Mouse (Mus musculus): ENCODE measurements around the gene Pfas. TPM values are rescaled to one million over a fixed set of nuclear protein-coding genes. Genes with fewer than 3 reads are reported as not detected.

The Pfas gene
- polyA plus RNA-seq, 1 experiment, result 9.1 TPM

DNA sequence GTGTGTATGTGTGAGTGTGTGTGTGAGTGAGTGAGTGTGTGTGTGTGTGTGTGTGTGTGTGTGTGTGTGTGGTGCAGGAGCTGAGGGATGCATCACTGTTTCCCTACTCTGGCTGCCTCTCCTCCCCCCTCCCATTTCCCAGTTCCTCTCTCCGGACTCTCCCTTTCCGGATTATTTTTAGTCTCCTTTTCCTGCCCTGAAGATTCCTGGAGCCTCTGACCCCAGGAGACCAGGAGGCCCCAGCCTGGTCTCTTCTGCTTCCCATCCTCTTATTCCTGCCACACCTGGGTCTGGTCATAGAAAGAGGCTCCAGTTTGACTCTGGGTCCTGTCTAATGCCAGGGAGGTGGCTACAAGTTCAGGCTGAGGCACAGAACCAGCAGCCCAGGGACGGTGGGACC, 52.2 kb downstream of the Pfas start:
- H3K36me3 ChIP-seq (ENCODE audit: control insufficient read depth, insufficient read depth), result no peaks in the 10 kb centered on the region
- peak overlapping the region; percentile 18 for H3ac ChIP-seq (ENCODE audit: control insufficient read depth, insufficient read length)
- H3K27me3 ChIP-seq (ENCODE audit: control insufficient read depth, insufficient read depth, insufficient read length), result no peaks in the 10 kb centered on the region
- H3K79me2 ChIP-seq (ENCODE audit: control insufficient read depth, insufficient read depth), result no peaks in the 10 kb centered on the region
- no peak overlapping the region for H3K4me2 ChIP-seq (ENCODE audit: low read depth)
- no peak overlapping the region for H3K4me3 ChIP-seq
- TF ChIP-seq MYOD1 (IDR thresholded peaks at IDR 0.05; ENCODE audit: control insufficient read depth in 1 of 3, insufficient read length in 2 of 3, low read depth in 2 of 3), result no peak

DNA sequence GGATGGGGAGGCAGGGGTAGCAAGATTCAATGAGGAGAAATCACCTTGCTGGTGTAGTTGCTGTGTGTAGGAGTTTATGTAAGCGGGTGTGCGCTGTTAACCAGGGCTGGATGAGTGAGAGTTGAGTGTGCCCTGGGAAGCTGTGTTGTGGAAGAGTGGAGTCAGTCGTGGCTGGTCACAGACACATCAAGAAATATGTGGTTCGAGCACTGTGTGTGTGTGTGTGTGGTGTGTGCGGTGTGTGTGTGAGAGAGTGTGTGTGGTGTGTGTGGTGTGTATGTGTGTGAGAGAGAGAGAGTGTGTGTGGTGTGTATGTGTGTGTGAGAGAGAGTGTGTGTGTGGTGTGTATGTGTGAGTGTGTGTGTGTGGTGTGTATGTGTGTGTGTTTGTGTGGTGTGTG, 52.8 kb downstream of the Pfas start:
- TF ChIP-seq E2F4 (IDR thresholded peaks at IDR 0.05; ENCODE audit: insufficient read depth) (no peak), MYOD1 (IDR thresholded peaks at IDR 0.05; ENCODE audit: control insufficient read depth in 1 of 3, insufficient read length in 2 of 3, low read depth in 2 of 3) (no peak), TCF12 (IDR thresholded peaks at IDR 0.05; ENCODE audit: insufficient read depth, poor library complexity, severe bottlenecking) (no peak), USF1 (IDR thresholded peaks at IDR 0.05; ENCODE audit: low read depth) (no peak), MYOG (IDR thresholded peaks at IDR 0.05; ENCODE audit: control insufficient read depth in 1 of 3, insufficient read depth in 1 of 3, insufficient read length in 2 of 3, low read depth in 2 of 3) (no peak), POLR2AphosphoS2 (IDR thresholded peaks at IDR 0.05; ENCODE audit: insufficient read length, low read depth) (no peak), TCF3 (IDR thresholded peaks at IDR 0.05; ENCODE audit: insufficient read length, low read depth) (no peak), POLR2A (IDR thresholded peaks at IDR 0.05; ENCODE audit: insufficient read length, low read depth) (no peak), REST (IDR thresholded peaks at IDR 0.05; ENCODE audit: insufficient read depth, insufficient read length) (no peak), SRF (IDR thresholded peaks at IDR 0.05; ENCODE audit: control insufficient read depth, insufficient read length, low read depth) (no peak), MAX (IDR thresholded peaks at IDR 0.05; ENCODE audit: low read depth) (no peak), CEBPB (IDR thresholded peaks at IDR 0.05; ENCODE audit: insufficient read depth, poor library complexity, severe bottlenecking) (no peak)
- Histone ChIP-seq H3K36me3 (ENCODE audit: control insufficient read depth, insufficient read depth) (no peaks in the 10 kb centered on the region), H3K27me3 (ENCODE audit: control insufficient read depth, insufficient read depth, insufficient read length) (no peaks in the 10 kb centered on the region), H3K4me3 (no peak overlapping the region), H3ac (ENCODE audit: control insufficient read depth, insufficient read length) (peak overlapping the region; percentile 18), H3K79me2 (ENCODE audit: control insufficient read depth, insufficient read depth) (no peaks in the 10 kb centered on the region), H3K4me2 (ENCODE audit: low read depth) (no peak overlapping the region)

DNA sequence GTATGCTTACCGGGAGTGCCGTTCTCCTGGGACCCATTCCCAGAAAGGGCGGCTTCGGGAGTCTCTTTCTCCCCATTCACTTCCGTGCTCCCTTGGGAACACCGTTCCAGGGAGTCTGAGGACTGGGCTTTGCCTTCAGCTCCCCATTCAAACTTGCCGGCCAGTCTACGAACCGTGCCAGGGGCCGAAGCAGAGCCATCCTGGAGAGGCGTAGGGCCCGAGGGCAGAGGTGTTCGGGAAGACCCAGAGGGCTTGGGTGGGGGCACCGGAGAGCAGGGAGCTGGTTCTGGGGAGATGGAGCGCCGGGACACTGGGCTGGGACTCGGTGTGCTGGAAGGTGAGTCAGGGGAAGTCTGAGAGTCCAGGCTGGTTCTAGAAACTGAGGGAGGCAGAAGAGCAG, 53.9 kb downstream of the Pfas start:
- no peak overlapping the region for H3ac ChIP-seq (ENCODE audit: control insufficient read depth, insufficient read length)
- H3K4me2 ChIP-seq (ENCODE audit: low read depth), result peak overlapping the region; percentile 39
- H3K27me3 ChIP-seq (ENCODE audit: control insufficient read depth, insufficient read depth, insufficient read length), result no peaks in the 10 kb centered on the region
- TF ChIP-seq CEBPB (IDR thresholded peaks at IDR 0.05; ENCODE audit: insufficient read depth, poor library complexity, severe bottlenecking) (no peak), USF1 (IDR thresholded peaks at IDR 0.05; ENCODE audit: low read depth) (no peak), POLR2AphosphoS2 (IDR thresholded peaks at IDR 0.05; ENCODE audit: insufficient read length, low read depth) (no peak), E2F4 (IDR thresholded peaks at IDR 0.05; ENCODE audit: insufficient read depth) (no peak)
- peak overlapping the region; percentile 7 for H3K4me3 ChIP-seq
- no peaks in the 10 kb centered on the region for H3K79me2 ChIP-seq (ENCODE audit: control insufficient read depth, insufficient read depth)
- no peaks in the 10 kb centered on the region for H3K36me3 ChIP-seq (ENCODE audit: control insufficient read depth, insufficient read depth)

DNA sequence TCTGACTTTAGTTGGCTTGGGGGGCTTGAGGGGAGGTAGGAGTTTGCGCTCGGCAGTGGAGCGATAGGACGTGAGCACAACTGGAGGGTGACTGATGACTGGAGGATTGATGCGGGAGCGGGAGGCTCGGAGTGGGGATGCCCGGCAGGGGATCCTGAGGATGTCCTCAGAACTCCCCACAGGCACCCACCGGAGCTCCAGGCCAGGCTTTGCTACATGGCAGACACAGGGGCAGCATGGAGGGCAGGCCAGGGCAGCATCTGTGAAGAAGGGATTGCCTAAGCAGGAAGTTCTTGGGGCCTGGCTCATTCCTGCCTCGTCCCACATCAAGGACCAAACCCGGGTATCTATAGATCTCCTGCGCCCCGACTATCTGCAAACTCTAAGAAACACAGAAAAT, 54.4 kb downstream of the Pfas start:
- TF ChIP-seq POLR2A (IDR thresholded peaks at IDR 0.05; ENCODE audit: insufficient read length, low read depth) (no peak), TCF12 (IDR thresholded peaks at IDR 0.05; ENCODE audit: insufficient read depth, poor library complexity, severe bottlenecking) (no peak), CEBPB (IDR thresholded peaks at IDR 0.05; ENCODE audit: insufficient read depth, poor library complexity, severe bottlenecking) (no peak), SRF (IDR thresholded peaks at IDR 0.05; ENCODE audit: control insufficient read depth, insufficient read length, low read depth) (no peak), USF1 (IDR thresholded peaks at IDR 0.05; ENCODE audit: low read depth) (no peak), MYOG (IDR thresholded peaks at IDR 0.05; ENCODE audit: control insufficient read depth in 1 of 3, insufficient read depth in 1 of 3, insufficient read length in 2 of 3, low read depth in 2 of 3) (no peak), E2F4 (IDR thresholded peaks at IDR 0.05; ENCODE audit: insufficient read depth) (no peak), MAX (IDR thresholded peaks at IDR 0.05; ENCODE audit: low read depth) (no peak), TCF3 (IDR thresholded peaks at IDR 0.05; ENCODE audit: insufficient read length, low read depth) (no peak)
- H3K4me3 ChIP-seq, result no peak overlapping the region
- H3K27me3 ChIP-seq (ENCODE audit: control insufficient read depth, insufficient read depth, insufficient read length), result no peaks in the 10 kb centered on the region
- H3K79me2 ChIP-seq (ENCODE audit: control insufficient read depth, insufficient read depth), result no peaks in the 10 kb centered on the region
- peak overlapping the region; percentile 39 for H3K4me2 ChIP-seq (ENCODE audit: low read depth)
- no peaks in the 10 kb centered on the region for H3K36me3 ChIP-seq (ENCODE audit: control insufficient read depth, insufficient read depth)
- H3ac ChIP-seq (ENCODE audit: control insufficient read depth, insufficient read length), result no peak overlapping the region

DNA sequence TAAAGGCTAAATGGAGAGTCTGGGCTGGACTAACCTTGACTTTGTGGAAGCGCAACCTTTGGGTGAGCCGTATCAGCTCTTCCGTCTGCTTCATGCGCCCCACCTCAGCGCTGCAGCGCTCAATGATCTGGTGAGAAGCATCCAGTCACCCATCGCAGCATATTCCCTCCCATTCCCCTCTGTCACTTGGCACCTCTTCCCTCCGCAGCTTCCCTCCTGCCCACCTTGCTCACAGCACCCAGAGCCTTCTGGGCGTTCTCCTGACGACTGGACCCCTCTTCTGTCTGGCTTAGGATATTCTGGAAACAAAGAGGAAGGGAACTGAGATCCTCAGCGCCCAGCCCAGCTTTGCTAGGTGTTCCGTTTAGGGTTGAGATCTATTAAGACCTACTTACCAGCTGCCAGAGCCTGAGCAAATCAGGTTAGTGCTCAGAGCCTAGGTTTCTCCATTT, 60.7 kb downstream of the Pfas start:
- Histone ChIP-seq H3K79me2 (ENCODE audit: control insufficient read depth, insufficient read depth) (no peaks in the 10 kb centered on the region), H3K4me2 (ENCODE audit: low read depth) (peak overlapping the region; percentile 16), H3K36me3 (ENCODE audit: control insufficient read depth, insufficient read depth) (no peaks in the 10 kb centered on the region), H3ac (ENCODE audit: control insufficient read depth, insufficient read length) (no peak overlapping the region), H3K4me3 (peak overlapping the region; percentile 6), H3K27me3 (ENCODE audit: control insufficient read depth, insufficient read depth, insufficient read length) (no peaks in the 10 kb centered on the region)
- TF ChIP-seq TCF12 (IDR thresholded peaks at IDR 0.05; ENCODE audit: insufficient read depth, poor library complexity, severe bottlenecking), result no peak
